Mouse (Mus musculus): ENCODE data around the gene 9230112D13Rik.

Gene 9230112D13Rik

DNA sequence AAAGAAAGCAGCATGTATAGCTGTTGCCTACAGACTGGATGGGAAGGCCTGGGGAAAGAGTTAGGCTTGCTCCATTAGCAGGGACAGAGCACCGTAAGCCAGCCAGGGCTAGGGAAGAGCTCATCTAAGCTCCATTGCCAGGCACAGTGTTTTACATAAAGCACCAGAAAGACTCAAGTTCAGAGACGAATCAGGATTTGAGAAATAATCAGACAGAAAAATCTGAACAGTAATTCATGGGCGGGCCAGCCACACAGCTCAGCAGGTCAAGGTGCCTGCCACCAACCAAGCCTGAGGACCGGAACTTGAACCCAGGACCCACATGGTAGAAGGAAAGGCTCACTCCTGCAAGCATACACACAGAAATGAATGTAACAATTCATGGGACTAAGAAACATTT is 22.9 kb downstream of the 9230112D13Rik start:
- DNase-seq (ENCODE audit: extremely low spot score): no peak

- DNase-seq (ENCODE audit: extremely low spot score): no peak
These were observed 25.3 kb downstream of the 9230112D13Rik start for GRCm38 (mm10) chr14:34497346-34497745.

GRCm38 (mm10) chr14:34493682-34494081 is 28.9 kb downstream of the 9230112D13Rik start:
- no peak for DNase-seq (ENCODE audit: extremely low spot score)

- no peak for DNase-seq (ENCODE audit: extremely low spot score)
These were observed 29.9 kb downstream of the 9230112D13Rik start for GRCm38 (mm10) chr14:34492688-34493087.

DNA sequence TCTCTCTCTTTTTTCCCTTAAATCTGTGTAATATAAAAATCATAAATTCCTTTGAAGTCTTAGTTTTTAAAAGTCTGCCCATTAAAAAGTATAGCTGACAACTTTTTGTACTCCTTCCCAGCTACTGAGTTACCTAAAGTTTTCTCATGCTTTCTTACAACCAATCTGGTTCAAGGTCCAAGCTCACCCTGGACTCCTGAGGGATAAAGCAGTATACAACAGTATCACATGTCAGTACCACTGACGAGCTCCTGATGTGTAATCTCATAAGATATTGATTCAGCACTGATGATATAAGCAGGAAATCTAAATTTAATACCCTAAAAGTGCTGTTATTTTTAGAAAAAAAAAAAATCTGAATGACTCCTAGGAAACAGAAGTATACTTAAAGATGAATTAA is 31.6 kb downstream of the 9230112D13Rik start:
- DNase-seq (ENCODE audit: extremely low spot score): no peak

GRCm38 (mm10) chr14:34489928-34490327 is 32.7 kb downstream of the 9230112D13Rik start:
- DNase-seq (ENCODE audit: extremely low spot score): no peak

DNA sequence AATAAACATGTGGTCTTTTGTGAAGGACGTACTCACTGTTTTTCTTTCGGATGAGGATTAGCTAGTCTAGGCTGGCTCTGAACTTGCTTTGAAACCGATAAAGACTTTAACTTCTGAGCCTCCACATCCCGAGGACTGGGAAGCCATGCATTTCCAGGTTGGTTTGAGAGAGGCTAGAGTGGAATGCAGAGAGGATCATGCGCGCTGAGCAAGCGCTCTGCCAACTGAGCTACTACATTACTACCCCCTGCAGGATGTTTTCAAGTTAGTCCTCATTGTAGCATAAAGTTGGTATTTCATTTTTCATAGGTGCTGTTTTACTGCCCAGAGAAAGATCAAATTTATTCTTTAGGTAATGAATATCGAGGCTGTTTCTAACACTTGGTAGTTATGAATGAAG is 36.4 kb downstream of the 9230112D13Rik start:
- DNase-seq (ENCODE audit: extremely low spot score): no peak

- DNase-seq (ENCODE audit: extremely low spot score): no peak
These were observed 38.9 kb downstream of the 9230112D13Rik start for GRCm38 (mm10) chr14:34483469-34484341.

GRCm38 (mm10) chr14:34471591-34471990 is 51.0 kb downstream of the 9230112D13Rik start:
- no peak for DNase-seq (ENCODE audit: extremely low spot score)

DNA sequence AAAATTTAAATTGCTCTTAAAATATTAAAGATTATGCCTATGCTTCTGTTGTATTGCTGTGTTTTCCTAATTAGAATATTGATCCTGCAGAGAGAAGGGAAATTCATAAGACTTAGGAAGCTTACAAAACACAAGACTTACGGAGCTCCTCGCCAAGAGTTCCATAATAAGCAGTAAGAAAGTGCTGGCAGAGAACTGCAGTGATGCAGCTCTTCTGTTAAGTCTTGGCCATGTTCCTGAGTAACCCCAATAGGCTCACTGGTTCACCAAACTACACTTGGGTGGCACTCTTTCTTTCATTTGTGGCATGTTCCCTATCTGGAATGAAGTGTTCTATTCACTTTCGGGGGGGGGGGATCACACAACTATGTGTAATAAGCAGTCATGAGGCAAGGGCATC is 56.3 kb downstream of the 9230112D13Rik start:
- no peak for DNase-seq (ENCODE audit: extremely low spot score)

Data from embryo, embryonic 9.5 days (tissue).